Mouse (Mus musculus): Measurements from ENCODE around the gene Erich3.

The Erich3 gene

DNA sequence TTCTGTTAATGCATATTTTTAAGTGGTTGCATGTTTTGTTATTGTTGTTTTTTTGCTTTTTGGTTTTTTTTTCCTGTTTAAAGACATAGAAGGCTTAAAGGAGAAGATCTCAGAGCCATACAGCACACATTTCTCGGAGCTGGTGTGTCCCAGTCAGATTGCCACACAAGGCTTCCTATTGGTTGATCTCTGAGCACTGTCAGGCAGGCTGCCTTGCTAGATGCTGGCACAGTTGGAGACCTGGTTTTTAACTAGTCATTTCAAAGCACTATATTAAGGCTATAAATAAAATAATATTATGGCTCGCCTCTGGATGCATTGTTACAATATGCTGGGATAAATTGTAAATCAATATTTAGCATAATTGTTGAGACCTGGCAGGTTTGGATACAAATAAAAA, 18.9 kb downstream of the Erich3 start:
- CTCF ChIA-PET = no interaction called here

- CTCF ChIA-PET = no interaction called here
Measured at GRCm38 (mm10) chr3:154683667-154684066, 20.0 kb downstream of the Erich3 start.

DNA sequence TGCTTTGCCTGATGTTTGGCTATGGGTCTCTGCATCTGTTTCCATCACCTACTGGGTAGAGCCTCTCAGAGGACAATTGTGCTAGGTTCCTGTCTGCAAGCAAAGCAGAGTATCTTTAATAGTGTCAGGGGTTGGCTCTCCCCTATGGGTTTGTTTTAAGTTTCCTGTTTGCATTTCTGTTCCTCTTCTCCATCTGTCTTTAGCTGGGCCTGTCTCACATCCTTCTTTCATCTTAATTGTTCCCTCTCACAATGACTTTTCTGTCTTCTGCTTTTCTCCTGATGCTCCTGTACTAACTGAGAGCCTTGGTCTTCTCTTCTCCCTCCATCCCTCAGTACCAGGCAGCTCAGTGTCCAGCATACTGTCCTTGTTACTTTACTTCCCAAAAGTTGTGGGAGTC, 26.6 kb downstream of the Erich3 start:
- CTCF ChIA-PET = no interaction called here

- CTCF ChIA-PET = no interaction called here
Measured at GRCm38 (mm10) chr3:154691897-154692571, 28.4 kb downstream of the Erich3 start.

- CTCF ChIA-PET = no interaction called here
Measured at GRCm38 (mm10) chr3:154692572-154692922, 28.9 kb downstream of the Erich3 start.

DNA sequence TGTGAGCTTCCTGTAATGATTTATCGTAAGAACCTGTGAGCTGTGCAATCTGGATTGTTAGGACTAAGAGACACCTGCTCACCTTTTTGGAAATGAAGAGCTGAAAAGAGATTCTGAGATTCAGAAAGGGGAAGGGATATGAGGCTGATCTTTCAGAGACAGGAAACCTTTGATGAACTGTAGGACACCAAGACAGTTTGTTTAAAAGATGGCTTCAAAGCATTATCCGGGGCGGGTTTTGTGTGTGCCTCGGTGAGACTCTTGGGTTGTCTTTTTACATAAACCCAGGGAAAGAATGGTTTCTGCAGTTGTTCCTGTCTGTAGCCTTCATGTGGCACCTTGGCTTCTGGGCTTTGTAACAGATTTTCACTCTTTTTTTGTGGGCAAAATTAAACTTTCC, 30.2 kb downstream of the Erich3 start:
- CTCF ChIA-PET = no interaction called here

DNA sequence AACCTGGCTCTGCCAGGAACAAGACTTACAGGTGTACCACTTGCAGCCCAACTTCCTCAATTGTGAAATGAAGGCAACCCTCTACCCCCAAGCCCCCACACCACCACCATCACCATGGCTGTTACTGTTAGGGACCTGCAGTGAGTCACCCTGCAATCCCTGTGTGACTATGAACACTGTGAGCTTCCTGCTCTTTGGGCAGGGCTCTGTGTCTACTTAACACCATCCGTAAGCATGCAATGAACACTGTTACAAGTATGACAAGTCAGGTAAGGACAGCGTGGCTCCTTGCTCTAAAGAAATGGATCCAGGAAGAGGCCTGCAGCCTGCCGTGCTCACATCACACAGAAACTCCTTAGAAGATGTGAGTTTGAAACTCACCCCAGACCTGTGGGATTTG, 33.0 kb downstream of the Erich3 start:
- CTCF ChIA-PET = no interaction called here

GRCm38 (mm10) chr3:154698907-154699306, 35.2 kb downstream of the Erich3 start:
- CTCF ChIA-PET = no interaction called here

DNA sequence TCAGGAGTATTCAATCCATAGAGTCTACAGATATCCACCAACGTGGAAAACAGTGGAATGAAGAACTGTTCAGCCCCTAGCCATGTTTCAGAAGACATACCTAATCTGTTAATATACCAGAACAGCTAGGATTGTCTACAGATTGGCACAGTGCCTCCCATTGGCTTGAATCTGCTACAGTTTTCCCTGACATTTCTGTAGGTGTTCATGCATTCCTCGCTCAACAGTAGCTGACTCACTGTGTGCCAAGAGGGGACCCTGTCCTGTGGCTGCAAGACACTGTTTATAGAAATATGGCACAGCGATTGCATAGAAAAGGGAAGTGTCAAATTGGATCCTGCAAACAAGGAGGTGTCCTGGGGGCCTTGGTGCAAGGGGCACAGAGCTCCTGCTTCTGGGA, 36.6 kb downstream of the Erich3 start:
- CTCF ChIA-PET = no interaction called here

GRCm38 (mm10) chr3:154700735-154701134, 37.1 kb downstream of the Erich3 start:
- CTCF ChIA-PET = no interaction called here

- CTCF ChIA-PET = no interaction called here
Measured at GRCm38 (mm10) chr3:154704755-154705154, 41.1 kb downstream of the Erich3 start.

DNA sequence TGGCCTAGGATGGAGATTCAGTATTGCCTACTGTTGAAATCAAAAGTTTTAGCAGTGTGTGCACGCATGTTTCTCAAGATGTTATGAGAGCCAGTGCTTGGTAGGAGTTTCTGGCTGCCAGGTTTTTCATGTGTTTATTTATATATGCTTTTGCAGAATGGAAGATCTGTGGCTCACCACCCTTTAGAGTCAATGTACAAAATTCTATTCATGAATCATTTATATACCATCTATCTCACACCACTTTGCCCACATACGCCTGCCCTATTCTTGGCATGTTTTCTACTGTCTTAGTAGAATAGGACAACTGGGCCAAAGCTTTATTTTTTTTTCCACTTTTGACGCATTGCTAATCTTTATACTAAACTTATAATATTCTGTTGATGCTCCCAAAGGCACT, 44.5 kb downstream of the Erich3 start:
- CTCF ChIA-PET = no interaction called here

GRCm38 (mm10) chr3:154723198-154723597, 59.5 kb downstream of the Erich3 start:
- CTCF ChIA-PET = no interaction called here

- CTCF ChIA-PET = no interaction called here
Measured at GRCm38 (mm10) chr3:154731431-154731830, 67.8 kb downstream of the Erich3 start.

GRCm38 (mm10) chr3:154741496-154741895, 77.8 kb downstream of the Erich3 start:
- CTCF ChIA-PET = no interaction called here

GRCm38 (mm10) chr3:154742927-154743326, 79.3 kb downstream of the Erich3 start:
- CTCF ChIA-PET = no interaction called here

DNA sequence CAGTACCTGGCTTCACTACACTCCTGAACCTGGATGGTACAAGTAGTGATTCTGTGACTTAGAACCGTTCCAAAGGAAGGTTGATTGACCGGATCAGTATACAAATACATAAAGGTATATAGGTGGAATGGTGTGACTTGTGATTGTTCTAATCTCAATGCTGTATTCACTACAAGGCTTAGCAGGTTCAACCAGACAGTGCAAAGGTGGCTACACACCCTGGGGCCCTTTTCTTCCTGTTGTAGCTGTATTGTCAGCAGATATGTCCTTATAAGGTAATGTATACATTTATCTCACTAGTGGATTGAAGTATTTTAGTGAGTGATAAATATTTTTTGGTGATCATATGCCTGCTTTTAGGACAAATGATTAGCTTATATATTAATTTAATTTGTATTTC, 80.7 kb downstream of the Erich3 start:
- CTCF ChIA-PET = no interaction called here

DNA sequence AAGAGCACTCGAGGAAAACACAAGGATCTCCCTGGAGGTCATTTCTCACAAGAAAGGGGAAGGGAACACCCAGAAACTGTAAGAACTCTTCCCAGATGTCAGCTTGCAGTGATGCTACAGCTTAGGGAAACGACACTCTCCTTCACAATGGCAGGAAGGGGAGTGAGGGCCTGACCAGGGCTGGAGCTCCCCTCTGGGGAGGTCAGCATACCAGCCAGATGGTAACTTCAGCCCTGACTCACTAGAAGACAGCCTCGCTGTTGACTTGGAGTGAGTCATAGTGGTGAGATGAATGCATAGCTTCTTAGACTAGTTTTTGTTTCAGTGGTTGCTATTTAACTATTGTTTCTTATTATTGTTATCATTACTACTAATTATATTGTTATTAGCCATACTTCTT, 90.8 kb downstream of the Erich3 start:
- CTCF ChIA-PET = no interaction called here

DNA sequence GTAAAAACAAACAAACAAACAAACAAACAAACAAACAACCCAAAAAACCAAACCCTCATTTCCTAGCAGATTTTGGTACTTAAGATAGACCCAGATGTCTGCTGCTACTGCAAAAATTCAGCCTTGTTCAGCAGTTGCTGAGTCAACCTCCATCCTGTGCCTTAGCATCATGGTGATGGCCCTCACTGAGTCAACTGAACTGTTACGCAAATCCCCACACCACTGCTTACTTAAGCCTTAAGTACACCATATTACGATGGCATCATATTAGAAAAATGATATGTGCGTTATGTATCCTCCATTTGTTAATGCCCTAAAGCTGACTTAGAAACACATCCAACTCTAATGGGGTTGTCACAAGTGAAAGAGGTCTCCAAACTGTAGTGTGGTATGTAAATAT, 91.6 kb downstream of the Erich3 start:
- CTCF ChIA-PET = no interaction called here

DNA sequence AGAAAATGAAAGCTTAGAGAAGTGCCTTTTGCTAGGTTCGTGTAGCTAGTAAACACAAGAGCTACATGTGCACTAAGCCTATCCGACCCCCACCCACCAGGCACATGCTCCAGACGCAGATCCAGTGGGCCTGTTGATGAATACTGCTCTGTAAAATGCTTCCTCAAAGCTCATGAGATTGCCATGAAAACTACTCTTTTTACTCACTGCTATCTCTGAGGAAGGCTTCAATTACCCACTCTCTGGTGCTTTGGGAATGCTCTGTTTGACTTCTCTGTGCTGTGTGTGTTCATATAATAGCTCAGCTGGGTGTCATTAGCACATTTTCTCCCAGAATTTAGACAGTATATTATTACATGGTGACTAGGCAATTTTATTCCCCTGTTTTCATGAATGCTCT, 94.4 kb downstream of the Erich3 start:
- CTCF ChIA-PET = no interaction called here

- CTCF ChIA-PET = no interaction called here
Measured at GRCm38 (mm10) chr3:154761108-154761507, 97.4 kb downstream of the Erich3 start.

DNA sequence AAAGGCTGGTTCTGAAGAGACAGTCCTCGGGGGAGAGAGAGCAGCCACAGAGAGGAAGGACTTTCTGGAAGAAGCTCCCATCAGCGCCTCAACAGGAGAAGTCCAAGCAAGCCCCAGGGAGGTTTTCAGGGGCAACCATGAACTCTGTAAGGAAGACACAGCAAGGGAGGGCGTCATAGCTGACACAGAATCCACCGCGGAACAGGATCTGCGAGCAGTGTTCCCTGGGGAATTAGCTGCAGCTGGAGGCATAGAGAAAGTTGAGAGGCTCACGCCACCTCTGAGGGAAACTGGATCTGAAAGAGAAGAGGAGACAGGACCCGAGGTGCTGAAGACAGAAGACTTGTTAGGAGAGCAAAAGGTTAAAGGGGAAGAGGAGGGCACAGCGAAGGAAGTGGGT, 99.7 kb downstream of the Erich3 start:
- CTCF ChIA-PET = no interaction called here

DNA sequence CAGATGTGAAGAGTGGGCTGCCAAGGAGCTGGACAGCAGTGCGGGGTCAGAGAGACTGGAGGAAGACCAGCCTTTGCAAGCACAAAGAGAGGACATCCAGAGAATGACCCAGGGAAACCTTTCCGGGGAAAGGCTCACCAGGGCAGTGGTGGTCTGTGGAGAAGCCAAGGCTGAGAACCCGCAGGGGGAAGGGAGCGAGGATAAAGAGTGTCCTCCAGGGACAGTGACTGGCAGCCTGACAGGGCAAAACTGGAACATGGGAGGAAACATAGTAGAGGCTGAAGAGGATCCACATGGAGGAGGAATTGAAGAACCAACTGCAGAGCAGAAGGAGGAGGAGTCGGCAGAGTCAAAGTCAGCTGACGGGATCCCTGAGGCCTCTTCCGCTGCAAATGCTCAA, 100.5 kb downstream of the Erich3 start:
- CTCF ChIA-PET = no interaction called here

DNA sequence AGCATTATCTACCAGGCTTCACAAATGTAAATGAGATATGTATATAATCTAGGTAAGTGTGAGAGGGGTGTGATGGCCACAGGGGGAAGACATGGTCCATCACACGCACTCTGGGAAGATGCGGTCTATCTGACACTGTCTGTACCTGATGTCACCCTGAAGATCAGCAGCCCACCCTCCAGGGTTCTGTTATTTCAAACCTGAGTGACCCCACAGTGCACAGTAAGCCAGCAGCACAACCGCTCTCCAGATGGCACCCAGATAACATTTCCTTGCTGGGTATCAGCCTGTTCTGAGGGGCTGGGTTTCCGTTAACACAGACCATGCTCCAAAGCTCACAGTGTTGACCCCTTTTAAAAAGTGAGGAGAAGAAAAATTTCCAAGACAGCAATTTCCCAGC, 102.7 kb downstream of the Erich3 start:
- CTCF ChIA-PET = no interaction called here

GRCm38 (mm10) chr3:154771651-154772050, 108.0 kb downstream of the Erich3 start:
- CTCF ChIA-PET = no interaction called here

Measured in spleen, embryonic (tissue).